Mouse (Mus musculus) heart, embryonic 13.5 days (tissue): ENCODE results near the gene Kat2b. TPM values are rescaled to one million over a fixed set of nuclear protein-coding genes. Genes with fewer than 3 reads are reported as not detected.

Source experiments
- ATAC-seq: fragments of 200-750 bp; cut with Nextera tagmentation; 2 replicates; pipeline ENCODE4 v1.8.0; 2017; ENCODE audit warnings: moderate TSS enrichment; ENCODE audit not compliant: insufficient number of reproducible peaks, low FRiP score, low TSS enrichment; ENCODE audit errors: extremely low read depth
- H3K27ac ChIP-seq: fragments of 300-500 bp; sonication (generic); replicated peaks from 2 replicates; pipeline ENCODE4 v1.5.1; 2015; ENCODE audit warnings: moderate library complexity, mild to moderate bottlenecking, inconsistent platforms
- H3K27me3 ChIP-seq: fragments of 300-500 bp; sonication (generic); replicated peaks from 2 replicates; pipeline ENCODE4 v1.6.1; 2015; ENCODE audit warnings: mild to moderate bottlenecking, inconsistent platforms
- H3K36me3 ChIP-seq: fragments of 300-500 bp; sonication (generic); 2 replicates; pipeline ENCODE4 v1.6.1; 2015; ENCODE audit warnings: mild to moderate bottlenecking, inconsistent platforms
- H3K4me1 ChIP-seq: fragments of 300-500 bp; sonication (generic); 2 replicates; pipeline ENCODE4 v1.6.1; 2015; ENCODE audit warnings: inconsistent platforms
- H3K4me2 ChIP-seq: fragments of 300-500 bp; sonication (generic); 2 replicates; pipeline ENCODE4 v1.6.1; 2015; ENCODE audit warnings: inconsistent platforms, mild to moderate bottlenecking, moderate library complexity
- H3K4me3 ChIP-seq: fragments of 300-500 bp; sonication (generic); 2 replicates; pipeline ENCODE4 v1.5.1; 2015; ENCODE audit warnings: moderate library complexity, mild to moderate bottlenecking, inconsistent platforms
- H3K9ac ChIP-seq: fragments of 300-500 bp; sonication (generic); 2 replicates; pipeline ENCODE4 v1.6.1; 2015; ENCODE audit warnings: inconsistent platforms, mild to moderate bottlenecking, moderate library complexity
- H3K9me3 ChIP-seq: fragments of 300-500 bp; sonication (generic); 2 replicates; pipeline ENCODE4 v1.6.1; 2016; ENCODE audit warnings: inconsistent platforms
- WGBS: fragments of 180-500 bp; shearing (Covaris S2); methylation state at CpG from one replicate; pipeline ENCODE4 v1.1.7; 2015; ENCODE audit warnings: mixed read lengths; 5-methylcytosine and 5-hydroxymethylcytosine counted together
- polyA plus RNA-seq: library from polyadenylated mRNA; unstranded; fragments of >200 nt; fragmentation: Nextera tagmentation; extraction: Ambion mirVana; gene quantifications from 2 replicates; pipeline ENCODE4 v1.2.1, GENCODE M21; 2015

Gene Kat2b
- polyA plus RNA-seq, 1 experiment from 2014 or later: 8.1 TPM

DNA sequence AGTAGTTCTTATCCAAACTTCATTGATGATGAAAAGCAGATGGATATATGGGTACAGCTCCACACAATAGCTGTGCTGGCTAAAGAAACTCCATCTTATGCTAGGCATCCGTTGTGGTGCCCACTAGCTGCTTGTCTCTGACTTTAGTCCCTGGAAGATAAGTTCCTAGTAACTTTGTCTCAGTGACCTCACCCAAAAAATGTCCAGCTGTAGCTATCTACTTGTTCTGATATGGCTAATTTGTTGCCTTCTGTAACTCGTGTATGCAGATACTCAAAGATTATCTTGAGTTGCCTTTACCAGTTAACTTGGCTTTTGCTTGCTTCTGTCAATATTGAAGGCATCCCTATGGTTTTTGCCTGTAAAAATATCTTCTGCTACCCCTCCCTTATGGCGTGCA, 11.8 kb upstream of the Kat2b start:
- Histone ChIP-seq H3K36me3 (no peaks in the 10 kb centered on the region), H3K9me3 (0 out of 2 replicates have a peak, but pooled peaks cover 6% of the 10 kb centered on the region), H3K4me2 (no peak overlapping the region), H3K4me1 (peaks cover 5% of the 10 kb centered on the region; the same call in 1 of the 2 replicates), H3K27ac (no peak overlapping the region), H3K4me3 (no peak overlapping the region), H3K27me3 (no peaks in the 10 kb centered on the region), H3K9ac (no peak overlapping the region)
- ATAC-seq: no peak
- 44% methylated on average over 3 of the region's 3 CpGs for WGBS

GRCm38 (mm10) chr17:53557443-53557842, 9.2 kb upstream of the Kat2b start:
- no peak for ATAC-seq
- no peaks in the 10 kb centered on the region for H3K27me3 ChIP-seq
- H3K27ac ChIP-seq: no peak overlapping the region
- H3K36me3 ChIP-seq: no peaks in the 10 kb centered on the region
- H3K4me3 ChIP-seq: no peak overlapping the region
- 21% methylated on average over 3 of the region's 3 CpGs for WGBS
- peaks cover 5% of the 10 kb centered on the region; the same call in 1 of the 2 replicates for H3K4me1 ChIP-seq
- no peak overlapping the region for H3K4me2 ChIP-seq
- H3K9ac ChIP-seq: no peak overlapping the region
- H3K9me3 ChIP-seq: no peaks in the 10 kb centered on the region

- Histone ChIP-seq H3K36me3 (no peaks in the 10 kb centered on the region), H3K9ac (no peak overlapping the region), H3K27me3 (no peaks in the 10 kb centered on the region), H3K27ac (no peak overlapping the region), H3K9me3 (no peaks in the 10 kb centered on the region), H3K4me3 (no peak overlapping the region), H3K4me2 (no peak overlapping the region), H3K4me1 (peaks cover 5% of the 10 kb centered on the region; the same call in 1 of the 2 replicates)
- no peak for ATAC-seq
- 77% methylated on average over 5 of the region's 5 CpGs for WGBS
Measured at GRCm38 (mm10) chr17:53559646-53560045, 7.0 kb upstream of the Kat2b start.

DNA sequence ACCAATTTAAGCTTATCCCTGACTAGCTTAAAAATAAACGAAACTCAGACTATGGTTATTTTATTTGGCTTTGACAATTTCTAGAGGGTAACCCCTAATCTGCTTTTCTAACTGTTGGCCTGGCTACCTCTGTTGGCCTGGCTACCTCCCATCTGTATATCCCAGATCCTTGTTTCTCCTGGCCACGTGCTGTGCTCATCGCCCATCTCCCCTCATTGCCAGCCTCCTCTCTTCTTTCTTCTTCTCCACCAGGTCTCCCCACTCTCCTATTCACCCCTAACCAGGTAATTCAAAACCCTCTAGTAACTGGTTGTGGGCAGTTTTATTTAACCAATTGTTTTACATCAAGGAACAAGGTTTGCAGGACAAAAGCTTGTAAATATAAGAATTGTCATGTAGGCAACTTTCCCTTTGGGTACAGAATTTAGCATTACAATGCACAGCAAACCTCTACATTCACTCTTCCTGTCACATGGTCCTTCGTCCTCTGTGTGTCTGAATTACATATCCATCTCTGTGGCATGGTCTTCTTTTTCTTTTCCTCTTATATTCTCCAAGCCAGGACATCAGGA, 5.1 kb upstream of the Kat2b start:
- WGBS: 85% methylated on average over 4 of the region's 4 CpGs

GRCm38 (mm10) chr17:53564837-53565236, 1.8 kb upstream of the Kat2b start:
- no peak for ATAC-seq
- WGBS: 74% methylated on average over 4 of the region's 4 CpGs
- no peak overlapping the region for H3K27ac ChIP-seq

More for the DNA sequence above, 5.1 kb upstream of the Kat2b start:
- H3K4me2 ChIP-seq: no peak overlapping the region
- H3K9me3 ChIP-seq: no peaks in the 10 kb centered on the region
- no peak overlapping the region for H3K27ac ChIP-seq
- ATAC-seq: no peak
- H3K27me3 ChIP-seq: no peaks in the 10 kb centered on the region
- H3K9ac ChIP-seq: no peak overlapping the region
- H3K4me1 ChIP-seq: peaks cover 12% of the 10 kb centered on the region
- H3K4me3 ChIP-seq: no peak overlapping the region
- no peaks in the 10 kb centered on the region for H3K36me3 ChIP-seq

GRCm38 (mm10) chr17:53566919-53567345, 271 bp downstream of the Kat2b start:
- under 1% methylated on average over 28 of the region's 51 CpGs for WGBS

More at GRCm38 (mm10) chr17:53564837-53565236, 1.8 kb upstream of the Kat2b start:
- Histone ChIP-seq H3K4me1 (peaks cover 22% of the 10 kb centered on the region), H3K9me3 (no peaks in the 10 kb centered on the region), H3K4me2 (no peak overlapping the region), H3K4me3 (no peak overlapping the region), H3K9ac (no peak overlapping the region), H3K36me3 (no peaks in the 10 kb centered on the region), H3K27me3 (no peaks in the 10 kb centered on the region)

GRCm38 (mm10) chr17:53567346-53568101, 863 bp downstream of the Kat2b start:
- Histone ChIP-seq H3K9me3 (no peaks in the 10 kb centered on the region), H3K27ac (peak overlapping the region; percentile 99), H3K9ac (peak overlapping the region; percentile 97), H3K4me3 (peak overlapping the region; percentile 91), H3K36me3 (no peaks in the 10 kb centered on the region), H3K27me3 (no peaks in the 10 kb centered on the region), H3K4me2 (peak overlapping the region; percentile 97), H3K4me1 (peaks cover 37% of the 10 kb centered on the region)
- ATAC-seq: peak; percentile 43
- WGBS: under 1% methylated on average over 62 of the region's 67 CpGs

More at GRCm38 (mm10) chr17:53566919-53567345, 271 bp downstream of the Kat2b start:
- H3K27me3 ChIP-seq: no peaks in the 10 kb centered on the region
- peak overlapping the region; percentile 97 for H3K9ac ChIP-seq
- H3K36me3 ChIP-seq: no peaks in the 10 kb centered on the region
- ATAC-seq: peak; percentile 47; the same call in 1 of the 2 replicates
- H3K27ac ChIP-seq: peak overlapping the region; percentile 99
- peak overlapping the region; percentile 97 for H3K4me2 ChIP-seq
- H3K9me3 ChIP-seq: no peaks in the 10 kb centered on the region
- peak overlapping the region; percentile 91 for H3K4me3 ChIP-seq
- peaks cover 32% of the 10 kb centered on the region for H3K4me1 ChIP-seq

- WGBS: under 1% methylated on average over 15 of the region's 15 CpGs
- Histone ChIP-seq H3K4me3 (peak overlapping the region; percentile 91), H3K9me3 (no peaks in the 10 kb centered on the region), H3K9ac (peak overlapping the region; percentile 97), H3K27me3 (no peaks in the 10 kb centered on the region), H3K4me1 (peaks cover 43% of the 10 kb centered on the region), H3K4me2 (peak overlapping the region; percentile 97), H3K36me3 (no peaks in the 10 kb centered on the region), H3K27ac (peak overlapping the region; percentile 99)
- ATAC-seq: peak; percentile 75; the same call in 1 of the 2 replicates
Measured at GRCm38 (mm10) chr17:53568118-53568517, 1.5 kb downstream of the Kat2b start.

- Histone ChIP-seq H3K4me1 (peaks cover 47% of the 10 kb centered on the region), H3K4me2 (peak overlapping the region; percentile 97), H3K27ac (peak overlapping the region; percentile 99), H3K4me3 (peak overlapping the region; percentile 91), H3K9me3 (no peaks in the 10 kb centered on the region), H3K27me3 (no peaks in the 10 kb centered on the region), H3K9ac (peak overlapping the region; percentile 97), H3K36me3 (no peaks in the 10 kb centered on the region)
- no peak for ATAC-seq
- 30% methylated on average over 8 of the region's 8 CpGs for WGBS
Measured at GRCm38 (mm10) chr17:53568734-53569386, 2.2 kb downstream of the Kat2b start.

GRCm38 (mm10) chr17:53569829-53570228, 3.2 kb downstream of the Kat2b start:
- no peaks in the 10 kb centered on the region for H3K36me3 ChIP-seq
- peaks cover 47% of the 10 kb centered on the region for H3K4me1 ChIP-seq
- no peaks in the 10 kb centered on the region for H3K9me3 ChIP-seq
- no peaks in the 10 kb centered on the region for H3K27me3 ChIP-seq
- H3K9ac ChIP-seq: peak overlapping the region; percentile 78
- H3K27ac ChIP-seq: peak overlapping the region; percentile 99
- ATAC-seq: no peak
- WGBS: 21% methylated on average over 6 of the region's 6 CpGs
- peak overlapping the region; percentile 39 for H3K4me3 ChIP-seq
- H3K4me2 ChIP-seq: peak overlapping the region; percentile 97

GRCm38 (mm10) chr17:53570361-53570875, 3.8 kb downstream of the Kat2b start:
- Histone ChIP-seq H3K27ac (peak overlapping the region; percentile 99), H3K36me3 (no peaks in the 10 kb centered on the region), H3K9ac (peak overlapping the region; percentile 78), H3K4me1 (peaks cover 47% of the 10 kb centered on the region), H3K9me3 (no peaks in the 10 kb centered on the region), H3K27me3 (no peaks in the 10 kb centered on the region), H3K4me2 (peak overlapping the region; percentile 97), H3K4me3 (peak overlapping the region; percentile 39)
- 13% methylated on average over 10 of the region's 10 CpGs for WGBS
- ATAC-seq: no peak
